Mouse (Mus musculus) liver, adult (tissue): ENCODE data around the gene Hist2h2bb.

Experiments used
- GATA4 ChIP-seq: IDR thresholded peaks from 2 replicates; pipeline ENCODE4 v1.6.1; 2014; ENCODE audit warnings: mild to moderate bottlenecking, low read length; ENCODE audit not compliant: insufficient replicate concordance

Hist2h2bb gene

DNA sequence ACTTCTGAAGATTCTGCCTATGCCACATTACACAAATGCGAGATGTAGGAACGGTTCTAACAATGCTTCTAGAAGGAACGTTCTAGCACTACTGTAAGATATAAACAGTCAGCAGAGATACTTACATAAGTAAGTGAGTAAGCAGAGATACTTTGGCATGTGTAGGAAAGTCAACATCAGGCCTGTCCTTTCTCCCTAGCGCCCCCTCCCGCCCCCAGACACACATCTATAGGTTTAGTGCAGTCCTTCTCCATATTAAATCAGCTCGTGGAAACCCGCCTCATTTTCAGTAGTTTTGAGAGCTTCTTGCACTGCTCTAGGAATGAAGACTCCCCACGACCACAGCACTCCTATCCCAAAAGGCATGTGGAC, 7.9 kb downstream of the Hist2h2bb start:
- TF ChIP-seq GATA4: no peak

DNA sequence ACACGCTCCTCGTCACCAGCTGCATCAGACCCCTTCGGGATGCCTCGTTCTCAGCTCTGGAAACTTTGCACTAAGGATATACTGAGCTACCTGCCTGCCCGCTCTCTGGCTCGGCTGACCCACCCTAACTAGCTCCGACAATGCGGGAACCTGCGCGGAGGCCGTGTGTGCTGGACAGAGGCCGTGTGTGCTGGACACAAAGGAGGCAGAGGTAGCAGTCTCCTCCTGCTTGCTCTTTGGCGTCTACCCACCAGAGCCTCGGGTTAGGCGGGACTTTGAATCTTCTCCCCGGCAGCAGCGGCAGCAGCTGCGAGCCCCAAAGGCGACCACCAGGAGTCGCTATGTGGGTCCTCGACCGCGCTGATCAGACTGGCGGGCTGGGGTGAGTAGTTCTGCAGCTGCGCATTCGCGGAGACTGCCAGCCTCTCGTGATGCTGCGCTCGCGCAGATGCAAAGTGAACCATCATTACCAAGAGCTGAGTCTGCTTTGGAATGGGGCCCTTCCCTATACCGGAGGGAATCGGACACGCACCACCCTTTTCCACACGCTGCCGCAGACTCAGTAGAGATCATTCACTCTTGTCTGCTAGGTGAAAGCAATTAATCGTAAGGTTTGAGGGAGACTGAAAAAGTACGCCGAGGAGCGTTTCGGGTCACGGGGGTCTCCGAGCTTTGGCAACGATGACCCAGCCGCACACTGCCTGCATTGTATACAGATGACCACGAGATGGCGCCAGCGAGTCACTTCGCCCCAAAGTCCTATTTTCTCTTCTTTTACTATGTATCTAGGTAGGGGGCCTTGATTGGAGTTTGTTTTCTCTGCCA, 8.5 kb downstream of the Hist2h2bb start:
- no peak; the same call in 1 of the 2 replicates for TF ChIP-seq GATA4

DNA sequence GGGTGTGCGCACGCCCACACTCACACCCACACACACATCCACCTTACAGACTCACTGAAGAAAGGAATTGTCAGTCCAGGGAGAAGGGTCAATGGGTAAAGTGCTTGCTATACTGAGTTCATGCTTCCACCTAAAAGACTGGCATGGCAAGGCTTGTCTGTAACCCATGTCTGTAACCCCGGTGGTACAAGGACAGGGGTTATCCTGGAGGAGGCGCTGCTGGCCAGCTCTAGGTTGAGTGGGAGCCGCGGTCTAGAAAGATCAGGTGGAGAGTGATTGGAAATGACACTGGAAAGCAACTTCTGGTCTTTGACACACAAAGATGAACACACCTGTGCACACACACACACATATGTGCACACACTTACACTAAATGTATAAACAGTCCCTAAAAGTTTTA, 11.1 kb downstream of the Hist2h2bb start:
- no peak for TF ChIP-seq GATA4

DNA sequence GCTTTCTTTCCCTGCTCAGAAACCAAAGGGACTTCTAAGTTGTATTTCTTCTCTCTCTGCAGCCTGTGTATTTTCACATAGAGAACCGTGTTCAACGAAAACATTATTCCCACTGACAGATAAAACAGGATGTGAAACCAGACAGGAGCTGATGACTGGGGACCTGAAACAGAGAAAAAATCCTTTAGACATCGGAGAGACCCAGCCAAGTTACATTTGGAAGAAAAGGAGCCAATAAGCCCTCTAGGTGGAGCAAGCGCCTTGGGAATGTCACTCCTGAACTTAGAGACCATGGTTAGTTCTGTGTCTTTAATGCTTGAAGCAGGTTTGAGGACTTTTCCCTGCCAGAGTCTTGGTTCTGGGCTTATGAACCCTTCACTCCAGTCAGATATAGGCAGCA, 14.9 kb downstream of the Hist2h2bb start:
- TF ChIP-seq GATA4: no peak

DNA sequence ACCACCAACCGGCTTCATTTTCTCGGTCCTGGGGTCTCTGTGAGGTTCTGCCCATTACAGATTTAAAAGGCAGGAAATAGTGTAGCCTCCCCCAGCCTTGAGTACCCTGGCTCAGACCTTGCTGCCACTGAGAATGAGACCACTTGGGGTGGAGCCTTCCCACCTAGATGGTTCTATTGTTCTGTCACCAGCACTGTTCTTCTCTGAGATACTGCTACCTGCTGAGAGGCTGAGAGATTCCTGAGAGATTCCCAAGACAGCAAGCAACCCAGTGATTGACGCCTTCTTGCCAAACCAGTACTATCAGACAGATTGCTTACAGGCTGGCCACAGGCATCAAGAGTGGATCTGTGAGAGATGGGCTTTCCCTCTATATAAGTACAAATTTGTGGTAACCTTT, 19.6 kb downstream of the Hist2h2bb start:
- no peak for TF ChIP-seq GATA4

DNA sequence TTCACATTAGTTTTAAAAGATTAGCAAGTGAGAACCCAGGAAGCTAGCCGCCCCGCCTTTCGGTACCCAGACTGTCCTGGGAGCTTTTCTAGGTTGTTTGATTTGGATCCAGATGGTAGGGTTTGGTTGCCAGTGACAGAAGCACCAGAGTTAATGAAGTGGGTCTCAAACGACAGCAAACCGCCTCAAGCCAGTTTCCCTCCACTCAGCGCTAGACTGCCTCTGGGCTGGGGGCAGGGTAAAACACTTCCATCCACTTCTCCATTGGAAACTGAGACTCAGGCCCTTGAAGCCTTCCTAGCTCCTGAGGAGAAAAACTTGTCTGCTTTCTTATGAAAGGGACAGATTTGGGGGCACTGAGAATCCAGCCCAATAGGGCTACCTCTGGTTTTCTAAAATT, 23.1 kb downstream of the Hist2h2bb start:
- TF ChIP-seq GATA4: no peak

DNA sequence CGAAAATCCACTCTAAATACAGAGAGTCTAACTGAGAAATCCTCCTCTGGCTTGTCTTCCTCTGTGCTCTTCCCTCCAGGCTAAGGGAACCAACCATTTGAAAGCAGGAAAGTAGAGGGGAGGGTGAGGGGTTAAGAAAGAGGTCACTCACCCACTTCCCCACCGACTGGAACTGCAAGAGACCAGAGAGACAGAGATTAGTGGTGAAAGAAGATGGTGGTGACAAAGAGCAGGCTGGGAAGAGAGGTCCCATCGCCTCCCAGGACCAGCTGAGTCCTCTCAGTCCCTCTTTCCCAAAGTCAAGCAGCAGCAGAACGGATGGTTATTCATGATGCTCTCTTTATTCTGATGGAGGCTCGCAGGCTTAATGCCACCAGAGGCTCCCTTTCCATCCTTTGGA, 23.8 kb downstream of the Hist2h2bb start:
- TF ChIP-seq GATA4: no peak

DNA sequence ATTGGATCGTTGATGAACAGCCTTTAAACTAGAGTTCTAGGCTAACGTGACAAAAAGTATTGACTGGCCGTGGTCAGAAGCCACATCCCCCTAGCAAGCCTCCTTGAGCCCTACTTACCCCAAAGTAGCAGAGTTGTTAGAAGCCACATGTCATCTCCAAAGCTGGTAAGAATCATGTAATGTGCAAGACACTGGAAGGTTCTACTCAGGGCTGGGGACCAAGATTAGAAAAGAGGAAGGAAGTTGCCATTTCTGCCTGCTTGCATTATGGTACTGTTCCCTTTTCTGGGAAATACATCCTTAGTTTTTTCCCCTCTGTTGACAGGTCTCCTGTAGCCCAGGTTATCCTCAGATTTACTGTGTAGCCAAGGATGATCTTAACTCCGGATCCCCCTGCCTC, 24.2 kb downstream of the Hist2h2bb start, which contains the start of gene Fcgr1:
Gene Fcgr1, minus strand, starts transcription at position 183 of the 400 bp plus-strand sequence.
- TF ChIP-seq GATA4: no peak

DNA sequence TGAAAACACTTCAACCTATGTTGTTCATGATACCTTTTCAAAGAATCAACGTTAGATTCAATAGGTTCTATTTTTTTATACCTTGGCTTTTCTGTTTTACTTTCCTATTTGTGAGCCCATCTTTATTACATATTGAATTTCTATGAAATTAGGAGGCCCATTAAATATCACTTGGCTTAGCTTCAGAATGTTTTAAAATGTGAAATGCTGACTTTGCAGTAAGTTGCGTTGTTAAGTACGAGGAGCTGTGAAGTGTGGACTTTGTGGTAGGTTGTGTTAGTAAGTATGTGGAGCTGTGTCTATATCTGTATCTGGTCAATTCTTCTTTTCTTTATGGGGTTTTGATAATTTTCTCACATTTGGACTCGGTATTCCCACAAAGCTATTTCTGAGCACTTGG, 28.8 kb downstream of the Hist2h2bb start:
- no peak for TF ChIP-seq GATA4

DNA sequence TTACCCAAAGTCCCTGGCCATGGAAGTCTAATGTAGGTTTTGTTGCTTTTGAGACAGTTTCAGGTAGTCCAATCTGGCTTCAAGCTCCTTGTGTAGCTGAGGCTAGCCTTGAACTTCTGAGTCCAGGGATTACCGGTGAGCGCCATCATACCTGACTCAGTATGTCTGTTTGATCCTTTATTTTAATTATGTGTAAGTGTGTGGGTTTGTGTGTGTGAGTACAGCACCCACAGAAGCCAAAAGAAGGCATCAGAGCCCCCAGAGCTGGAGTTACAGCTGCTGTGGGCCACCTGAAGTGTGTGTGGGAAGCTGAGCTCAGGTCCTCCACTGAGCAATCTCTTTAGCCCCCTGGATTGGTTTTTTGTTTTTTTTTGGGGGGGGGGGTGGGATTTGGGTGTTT, 30.0 kb downstream of the Hist2h2bb start:
- no peak for TF ChIP-seq GATA4

DNA sequence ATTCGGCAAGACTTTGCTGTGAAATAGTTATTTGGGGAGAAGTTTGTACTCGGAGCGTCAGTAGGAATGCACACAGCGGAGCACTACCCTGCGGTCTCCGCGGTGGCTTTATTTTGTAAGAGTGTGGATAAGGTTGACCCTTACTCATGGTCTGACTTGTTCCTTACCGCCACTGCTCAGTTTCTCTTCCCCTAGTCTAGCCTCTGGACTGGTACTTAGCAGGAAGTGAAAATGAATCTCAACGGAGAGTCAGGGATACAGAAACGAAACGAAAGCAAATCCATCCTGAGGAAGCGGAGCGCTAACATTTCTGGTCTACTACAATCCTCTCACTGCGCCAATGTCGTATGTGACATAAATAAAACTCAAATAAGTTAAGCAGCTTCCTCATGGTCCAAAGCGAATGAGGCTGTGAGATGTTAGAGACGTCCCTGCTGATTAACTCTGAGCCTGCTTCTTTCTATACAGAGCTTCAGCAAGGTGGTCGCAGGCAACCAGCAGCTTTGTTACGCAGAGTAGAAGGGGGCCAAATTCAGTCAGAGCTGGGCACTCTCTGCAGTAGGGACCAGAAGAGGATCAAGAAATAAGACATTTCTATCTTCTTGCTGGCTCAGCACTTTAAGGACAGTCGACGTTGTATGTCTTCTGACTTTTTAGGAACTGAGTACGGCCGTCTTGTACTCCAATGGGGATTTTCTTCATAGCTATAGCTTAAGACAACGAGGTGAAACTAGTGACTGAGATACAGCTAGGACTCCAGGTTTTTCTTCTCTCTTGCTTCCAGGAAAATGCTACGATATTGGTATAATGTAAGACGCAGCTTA, 31.4 kb downstream of the Hist2h2bb start:
- TF ChIP-seq GATA4: no peak

DNA sequence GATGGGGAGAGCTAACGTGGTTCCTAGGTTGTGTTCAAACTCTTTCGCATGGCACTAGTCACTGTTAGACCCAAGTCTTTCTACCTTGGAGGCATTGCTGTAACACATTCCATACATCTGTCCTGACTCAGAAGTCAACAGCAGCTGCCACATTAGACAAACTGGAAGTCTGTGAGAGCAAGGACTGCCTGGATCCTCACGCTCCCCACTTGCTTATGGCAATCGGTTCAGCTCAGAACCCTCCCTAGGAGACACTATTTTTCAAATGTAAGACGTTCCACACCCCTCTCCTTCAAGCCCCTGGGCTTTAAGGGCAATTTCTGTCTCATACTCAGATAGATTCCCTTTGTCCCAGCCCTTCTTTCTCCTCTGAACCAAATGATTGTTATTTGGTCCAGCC, 32.5 kb downstream of the Hist2h2bb start:
- no peak for TF ChIP-seq GATA4

DNA sequence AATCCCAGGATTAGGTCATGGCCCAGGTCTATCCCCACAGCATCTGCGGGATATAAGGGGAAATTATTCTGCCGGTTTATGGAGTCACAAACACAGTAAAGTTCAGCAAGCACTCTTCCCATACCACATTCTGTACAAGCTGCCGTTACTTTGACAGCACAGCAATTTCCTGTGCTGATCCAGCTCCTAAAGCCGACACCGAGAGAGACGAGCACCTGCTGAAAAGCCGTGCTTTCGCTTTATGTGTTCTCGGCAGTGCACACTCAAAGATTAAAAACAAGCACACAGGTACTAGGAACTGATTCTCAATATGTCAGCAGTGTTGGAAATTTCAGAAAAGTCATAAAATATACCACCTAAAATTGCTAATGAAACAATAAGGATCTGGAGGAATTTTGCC, 37.0 kb downstream of the Hist2h2bb start:
- TF ChIP-seq GATA4: no peak

DNA sequence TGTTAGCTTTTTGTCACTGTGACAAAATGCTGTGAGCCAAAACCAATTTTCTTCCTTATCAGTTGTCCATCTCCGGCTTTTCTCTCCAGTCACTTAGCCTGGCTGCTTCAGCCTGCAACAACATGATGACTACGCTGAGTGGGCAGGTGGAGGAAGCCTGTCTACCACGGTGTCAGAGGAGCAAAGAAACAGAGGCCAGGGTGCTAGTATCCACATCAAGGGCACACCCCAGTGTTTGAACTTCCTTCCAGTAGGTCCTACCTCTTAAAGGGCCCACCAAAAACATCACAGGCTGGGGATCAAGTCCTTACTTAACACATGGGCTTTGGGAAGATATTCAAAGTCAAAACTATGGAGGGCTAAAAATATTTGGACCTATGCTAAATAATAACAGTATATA, 39.9 kb downstream of the Hist2h2bb start:
- no peak for TF ChIP-seq GATA4

DNA sequence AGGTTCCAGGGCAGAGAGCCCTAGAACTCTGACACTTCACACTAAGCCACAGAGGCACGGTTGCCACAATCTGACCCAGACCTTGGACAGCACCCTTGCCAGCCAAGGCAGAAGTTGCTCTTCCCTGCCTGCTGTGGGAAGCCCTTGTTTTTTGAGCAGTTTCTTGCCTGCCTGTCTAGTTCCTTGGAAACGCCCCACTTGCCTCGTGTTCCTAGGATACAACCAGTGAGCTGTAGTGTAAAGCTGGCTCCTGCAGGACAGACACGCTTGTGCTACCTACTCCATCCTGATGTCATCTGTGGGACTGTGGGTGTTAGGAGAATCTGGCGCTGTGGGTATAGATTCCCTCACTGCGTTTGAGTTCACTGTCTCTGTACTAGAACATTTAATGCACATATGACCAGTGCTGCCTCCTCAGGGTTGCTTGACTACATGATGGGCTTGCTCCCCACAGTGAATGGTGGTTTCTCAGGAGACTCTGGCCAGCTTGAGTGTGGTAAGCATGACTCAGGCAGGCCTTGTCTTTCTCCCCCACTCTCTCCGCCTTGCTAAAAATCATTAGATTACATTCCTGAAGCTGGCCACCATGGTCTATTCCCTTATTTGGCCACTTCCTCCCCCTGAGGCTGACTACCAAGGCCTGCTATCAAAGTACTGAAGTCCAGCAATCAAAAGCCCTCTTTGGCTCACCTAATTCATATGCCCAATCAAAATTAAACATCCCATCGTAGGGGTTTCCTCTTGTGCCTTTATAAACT, 43.0 kb downstream of the Hist2h2bb start:
- no peak for TF ChIP-seq GATA4
